Mouse (Mus musculus): ENCODE data around the gene Snurf.

GRCm38 (mm10) chr7:60006262-60006661, 1.4 kb upstream of the Snurf start:
- TF ChIP-seq CTCF (IDR thresholded peaks at IDR 0.05; ENCODE audit: borderline replicate concordance, insufficient read depth, low read depth, low read length) = no peak
- TF ChIP-seq POLR2A (IDR thresholded peaks at IDR 0.05; ENCODE audit: borderline replicate concordance, insufficient read depth, low read length) = no peak

All from cerebellum, adult 2 months (tissue).